Mouse (Mus musculus): ENCODE measurements around the gene Slc30a1.

The Slc30a1 gene

DNA sequence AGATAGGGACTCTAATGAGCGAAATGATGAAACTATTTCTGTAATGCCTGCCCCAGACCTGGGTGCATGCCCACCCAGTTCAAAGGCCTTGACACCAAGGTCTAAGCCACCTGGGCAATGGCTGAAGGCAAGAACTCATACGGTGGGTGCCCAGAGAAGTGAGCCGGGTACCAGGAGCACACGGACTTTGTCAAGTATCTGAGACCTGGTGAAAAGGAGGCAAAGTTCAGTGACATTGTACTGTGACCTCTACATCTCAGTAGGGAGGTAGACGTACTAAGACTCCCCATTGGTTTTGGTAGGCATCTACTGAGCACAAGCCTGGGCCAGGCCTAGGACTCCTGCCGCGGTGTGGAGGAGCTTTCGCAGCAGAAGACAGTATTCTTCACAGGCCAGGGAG, 38.8 kb downstream of the Slc30a1 start:
- DNase-seq (ENCODE audit: extremely low read depth, low read depth) = no peak

DNA sequence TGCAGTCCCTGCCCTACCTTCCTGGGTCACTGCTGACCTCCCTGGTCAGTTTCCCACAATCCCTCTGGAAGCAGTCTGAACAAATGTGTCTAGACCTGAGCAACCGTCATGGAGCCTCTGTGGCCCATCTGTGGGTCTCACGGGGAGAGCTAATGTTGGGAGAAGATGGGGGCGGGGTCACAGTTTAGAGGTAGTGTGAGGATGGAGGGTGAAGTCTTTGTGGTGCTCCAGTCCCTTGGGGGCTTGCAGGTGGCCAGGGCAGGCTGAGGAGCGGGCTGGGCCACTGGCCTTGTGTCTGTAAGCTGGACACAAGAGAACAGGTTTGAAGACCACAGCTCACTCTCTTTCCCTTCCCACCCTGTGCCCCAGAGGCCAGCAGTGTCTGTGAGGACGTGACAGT, 39.2 kb downstream of the Slc30a1 start:
- no peak for DNase-seq (ENCODE audit: extremely low read depth, low read depth)

DNA sequence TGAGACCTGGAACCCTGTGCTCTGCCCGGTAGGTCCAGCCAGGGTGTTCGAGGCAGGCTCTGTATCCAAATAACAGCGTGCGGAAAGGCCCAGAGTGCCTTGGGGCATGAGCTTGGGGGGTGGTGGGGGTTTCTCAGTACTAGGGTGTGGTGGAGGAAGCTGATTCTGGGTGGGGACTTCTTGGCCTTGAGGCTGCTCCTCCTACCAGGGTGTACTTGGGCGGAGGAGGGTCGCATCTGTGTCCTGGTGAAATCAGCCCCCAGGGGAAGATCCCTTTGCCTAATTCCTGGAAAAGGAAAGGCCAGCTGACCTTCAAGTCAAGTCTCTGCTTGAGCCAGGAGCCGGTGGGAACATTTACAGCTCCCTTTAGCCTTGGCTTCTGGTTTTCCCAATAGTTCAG, 39.7 kb downstream of the Slc30a1 start:
- no peak for DNase-seq (ENCODE audit: extremely low read depth, low read depth)

DNA sequence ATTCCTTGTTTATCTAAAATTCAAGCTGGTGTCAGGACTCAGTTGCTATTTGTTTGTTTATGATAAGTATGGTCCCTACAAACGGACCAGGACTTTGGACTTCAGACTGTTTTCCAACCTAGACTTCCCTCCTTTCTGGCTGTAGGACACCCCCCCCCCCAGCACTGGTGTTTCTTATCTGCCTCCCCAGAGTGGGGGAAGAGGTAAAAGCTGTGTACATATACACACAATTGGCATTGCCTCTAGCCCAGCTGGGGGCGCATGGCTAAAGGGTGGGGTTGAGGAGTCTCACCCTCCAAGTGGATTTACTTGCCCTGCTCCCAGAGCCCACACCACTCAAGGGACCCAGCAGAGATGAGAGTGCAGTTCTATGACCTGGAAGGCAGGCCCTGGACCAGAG, 40.3 kb downstream of the Slc30a1 start:
- no peak for DNase-seq (ENCODE audit: extremely low read depth, low read depth)

DNA sequence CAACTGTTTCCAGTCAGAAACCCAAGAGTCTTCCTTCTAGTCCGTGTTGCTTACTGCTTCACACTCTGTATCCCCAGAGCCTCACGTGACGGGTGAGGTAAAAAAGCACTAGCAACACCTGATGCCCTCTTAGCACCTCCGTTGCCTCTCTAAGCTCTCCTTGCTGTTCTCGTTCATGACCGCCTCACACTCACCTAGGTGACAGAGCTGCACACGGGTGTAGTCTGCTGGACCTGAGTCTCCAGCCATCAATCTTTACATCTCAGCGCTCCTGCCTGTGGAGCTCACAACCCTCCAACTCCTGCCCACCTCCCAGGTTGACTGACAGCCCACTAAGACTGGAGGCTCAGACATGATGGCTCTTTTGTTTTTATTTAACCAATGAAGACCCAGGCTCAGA, 41.2 kb downstream of the Slc30a1 start:
- no peak for DNase-seq (ENCODE audit: extremely low read depth, low read depth)

DNA sequence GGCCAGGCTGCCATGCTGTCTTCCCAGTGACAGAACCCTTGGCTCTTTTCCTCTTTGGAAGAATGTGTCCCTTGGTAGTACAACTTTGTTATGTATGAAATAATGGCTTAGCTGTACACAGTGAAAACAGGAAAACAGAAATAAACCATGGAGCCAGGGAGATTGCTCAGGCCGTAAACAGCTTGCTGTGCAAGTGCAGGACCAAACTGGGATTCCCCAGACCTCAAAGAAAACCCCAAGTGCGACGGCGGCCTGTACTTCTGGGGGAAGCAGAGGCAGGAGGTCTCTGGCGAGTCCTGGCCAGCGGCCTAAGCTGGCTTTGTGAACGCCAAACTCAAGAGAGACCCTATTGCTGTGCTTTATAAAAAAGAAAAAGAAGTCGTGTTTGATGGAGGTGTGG, 42.0 kb downstream of the Slc30a1 start:
- no peak for DNase-seq (ENCODE audit: extremely low read depth, low read depth)

DNA sequence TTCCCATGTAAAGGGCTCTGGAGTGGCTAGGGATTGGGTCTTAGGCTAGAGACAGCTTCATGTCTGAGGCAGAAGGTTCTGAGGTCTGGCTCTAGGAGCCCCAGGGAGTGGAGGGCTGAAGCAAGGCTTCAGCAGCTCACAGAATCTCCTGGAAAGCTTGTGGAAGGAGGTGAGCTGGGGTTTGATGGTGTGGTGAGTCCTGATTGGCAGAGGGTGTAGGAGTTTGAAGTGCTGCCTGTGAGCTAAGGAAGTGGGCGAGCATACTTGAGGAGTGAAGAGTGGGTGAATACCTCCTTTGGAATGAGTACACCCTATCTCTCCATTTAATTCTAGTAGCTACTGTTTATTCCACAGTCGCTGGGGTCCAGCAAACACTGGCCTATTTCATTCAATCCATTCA, 44.0 kb downstream of the Slc30a1 start:
- DNase-seq (ENCODE audit: extremely low read depth, low read depth) = no peak

DNA sequence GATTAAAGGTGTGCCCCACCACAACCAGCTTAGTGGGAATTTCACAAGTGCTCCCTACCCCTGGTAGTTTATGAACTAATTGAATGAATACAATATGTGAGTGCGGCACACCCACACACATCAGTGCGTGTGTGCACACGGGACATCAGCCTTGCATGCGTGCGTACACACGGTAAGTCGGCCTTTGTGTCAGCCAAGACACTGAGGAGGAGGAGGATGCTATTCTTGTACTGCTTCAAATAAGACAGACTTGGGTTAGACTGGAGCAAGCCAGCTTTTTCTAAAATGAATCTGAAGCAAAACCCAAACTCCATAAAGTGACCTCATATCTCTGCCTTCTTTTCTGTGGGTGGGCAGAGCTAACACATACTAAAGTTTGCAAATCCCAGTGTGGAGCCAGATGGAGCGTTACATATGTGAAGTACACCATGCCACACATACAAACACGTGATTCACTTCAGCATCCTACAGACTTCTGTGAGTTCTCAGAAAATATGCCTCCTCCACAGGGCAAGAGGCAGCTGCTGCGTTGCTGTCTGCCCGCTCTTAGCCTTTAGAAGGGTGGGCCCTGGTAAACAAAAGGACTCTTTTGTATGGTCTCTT, 46.3 kb downstream of the Slc30a1 start:
- DNase-seq (ENCODE audit: extremely low read depth, low read depth) = no peak

DNA sequence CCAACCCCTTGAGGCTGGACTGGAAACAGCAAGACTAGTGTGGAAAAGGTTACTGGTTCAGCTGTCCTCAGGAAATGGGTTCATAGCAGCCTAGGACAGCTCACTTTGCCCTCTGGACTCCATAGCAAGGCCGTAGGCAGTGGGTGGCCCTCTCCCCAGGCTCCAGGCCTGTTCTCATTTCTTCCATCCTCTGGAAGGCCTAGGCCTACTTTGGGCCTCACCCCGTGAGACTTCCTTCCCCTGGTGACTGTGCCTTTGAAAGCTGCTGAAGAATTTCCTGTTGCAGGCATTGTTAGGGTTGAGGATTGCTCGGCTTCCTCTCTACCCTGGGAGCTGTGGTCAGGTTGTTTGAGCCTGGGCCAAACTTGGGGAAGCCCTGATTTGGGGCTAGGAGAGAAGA, 48.5 kb downstream of the Slc30a1 start:
- DNase-seq (ENCODE audit: extremely low read depth, low read depth) = no peak

DNA sequence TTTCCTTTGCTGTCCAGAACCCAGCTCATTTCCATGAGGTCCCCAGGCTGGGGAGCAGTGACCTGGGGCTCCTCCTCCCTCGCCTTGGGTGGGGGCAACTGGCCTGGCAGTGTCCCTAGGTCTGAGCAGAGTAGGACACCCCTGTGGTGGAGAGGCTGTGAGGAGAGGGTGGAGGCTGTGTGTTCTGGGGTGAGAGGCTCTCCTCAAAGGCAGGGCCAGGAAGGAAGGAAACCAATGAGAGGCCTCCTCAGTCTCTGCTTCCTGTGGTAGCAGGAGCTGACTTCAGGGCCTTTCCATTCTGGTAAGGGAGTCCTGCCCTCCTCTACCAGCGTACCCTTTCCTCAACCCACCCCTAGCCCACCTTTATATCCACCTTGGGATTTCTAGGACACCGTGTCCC, 49.7 kb downstream of the Slc30a1 start:
- DNase-seq (ENCODE audit: extremely low read depth, low read depth) = no peak

DNA sequence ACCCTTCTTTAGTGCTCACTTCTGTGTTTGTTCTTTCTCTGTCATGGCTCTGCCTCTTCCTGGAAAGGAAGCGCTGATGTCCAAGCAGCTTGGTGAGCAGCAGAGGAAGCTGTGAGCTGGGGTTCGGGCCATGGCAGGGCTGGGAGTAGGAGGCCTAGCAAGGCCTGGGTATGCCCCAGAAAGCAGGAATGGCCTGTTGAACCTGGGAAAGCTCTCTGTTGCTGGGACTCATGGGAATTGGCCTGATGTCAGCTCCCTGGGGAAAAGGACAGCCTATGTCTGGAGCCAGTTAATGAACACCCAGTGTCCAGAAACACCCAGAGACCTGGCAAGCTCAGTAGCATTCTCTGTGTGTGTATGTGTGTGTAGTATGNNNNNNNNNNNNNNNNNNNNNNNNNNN, 50.3 kb downstream of the Slc30a1 start:
- no peak for DNase-seq (ENCODE audit: extremely low read depth, low read depth)

DNA sequence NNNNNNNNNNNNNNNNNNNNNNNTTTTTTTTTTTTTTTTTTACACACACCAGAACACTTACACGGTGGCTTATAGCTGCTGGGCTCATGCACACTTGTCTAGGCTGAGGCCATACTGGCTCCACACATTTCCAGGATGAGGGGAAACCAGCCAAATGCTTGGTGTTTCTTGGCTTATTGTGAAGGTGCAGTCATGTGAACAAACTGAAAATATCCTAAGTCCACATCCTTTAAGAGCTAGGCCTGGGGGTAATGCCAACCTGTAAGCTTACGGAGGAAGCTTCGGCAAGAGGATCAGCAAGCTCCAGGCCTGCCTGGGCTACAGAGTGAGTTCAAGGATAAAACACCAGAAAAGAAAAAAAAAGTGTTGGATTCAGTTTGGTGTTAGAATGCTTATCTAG, 50.8 kb downstream of the Slc30a1 start:
- no peak for DNase-seq (ENCODE audit: extremely low read depth, low read depth)

DNA sequence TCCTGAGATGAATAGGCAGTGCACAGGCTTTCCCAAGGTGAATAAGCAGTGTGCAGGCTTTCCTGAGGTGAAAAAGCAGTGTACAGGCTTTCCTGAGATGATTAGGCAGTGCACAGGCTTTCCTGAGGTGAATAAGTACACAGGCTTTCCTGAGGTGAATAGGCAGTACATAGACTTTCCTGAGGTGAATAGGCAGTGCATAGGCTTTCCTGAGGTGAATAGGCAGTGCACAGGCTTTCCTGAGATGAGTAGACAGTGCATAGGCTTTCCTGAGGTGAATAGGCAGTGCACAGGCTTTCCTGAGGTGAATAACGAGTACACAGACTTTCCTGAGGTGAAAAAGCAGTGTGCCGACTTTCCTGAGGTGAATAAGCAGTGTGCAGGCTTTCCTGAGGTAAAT, 54.4 kb downstream of the Slc30a1 start:
- DNase-seq (ENCODE audit: extremely low read depth, low read depth) = no peak
